8 mouse cellular contexts compared by ENCODE assay signal in genomic region chr8:78507979-78508718, GRCm38 (mm10). TPM values are rescaled to one million over a fixed set of nuclear protein-coding genes. Genes with fewer than 3 reads are reported as not detected.
DNase-seq lines count a peak whose midpoint lies in the region; ATAC-seq lines count a peak whose summit lies in the region.

No protein-coding gene starts in this region.

- under 1% methylated on average over 38 of the region's 38 CpGs for WGBS in embryonic facial prominence, embryonic 13.5 days
- under 1% methylated on average over 38 of the region's 38 CpGs for WGBS in heart, embryonic 13.5 days

- H3K9ac ChIP-seq in embryonic facial prominence, embryonic 13.5 days: peak overlapping the region; percentile 98
- peak overlapping the region; percentile 99 for H3K9ac ChIP-seq in heart, embryonic 13.5 days

- peak overlapping the region; percentile 85 for H3K4me2 ChIP-seq in embryonic facial prominence, embryonic 13.5 days
- peak overlapping the region; percentile 98 for H3K4me2 ChIP-seq in heart, embryonic 13.5 days

- H3K4me1 ChIP-seq in embryonic facial prominence, embryonic 13.5 days: peaks cover 14% of the 10 kb centered on the region
- peaks cover 17% of the 10 kb centered on the region for H3K4me1 ChIP-seq in heart, embryonic 13.5 days

- H3K36me3 ChIP-seq in embryonic facial prominence, embryonic 13.5 days: peaks cover 32% of the 10 kb centered on the region
- peaks cover 33% of the 10 kb centered on the region for H3K36me3 ChIP-seq in heart, embryonic 13.5 days

- DNase-seq in gastrocnemius, adult 18-20 months (ENCODE audit: low spot score): peak; percentile 30
- DNase-seq in gastrocnemius, postnatal 25 days: no peak
- DNase-seq in adrenal gland, adult 2 months: peak; percentile 83
- DNase-seq in left cerebral cortex, adult 9 months (ENCODE audit: low spot score in 2 of 2): peak; percentile 13 to 19
- peak; percentile 31 to 45 for DNase-seq in spleen, postnatal 14 days (ENCODE audit: low spot score in 2 of 2)

- no peaks in the 10 kb centered on the region for H3K27me3 ChIP-seq in embryonic facial prominence, embryonic 13.5 days
- no peaks in the 10 kb centered on the region for H3K27me3 ChIP-seq in heart, embryonic 13.5 days (replicated peaks)

- peaks cover 3% of the 10 kb centered on the region; the same call in 1 of the 2 replicates for H3K9me3 ChIP-seq in embryonic facial prominence, embryonic 13.5 days
- H3K9me3 ChIP-seq in heart, embryonic 13.5 days: no peaks in the 10 kb centered on the region

- H3K4me3 ChIP-seq in embryonic facial prominence, embryonic 13.5 days: peak overlapping the region; percentile 89
- H3K4me3 ChIP-seq in heart, embryonic 13.5 days: peak overlapping the region; percentile 86

- peak overlapping the region; percentile 98 for H3K27ac ChIP-seq in embryonic facial prominence, embryonic 13.5 days
- peak overlapping the region; percentile 96 for H3K27ac ChIP-seq in heart, embryonic 13.5 days (replicated peaks)

- ATAC-seq in embryonic facial prominence, embryonic 13.5 days (ENCODE audit: insufficient number of reproducible peaks, insufficient read depth, low FRiP score, low TSS enrichment, low read depth): no peak
- peak; percentile 20; the same call in 1 of the 2 replicates for ATAC-seq in heart, embryonic 13.5 days (ENCODE audit: extremely low read depth, insufficient number of reproducible peaks, low FRiP score, low TSS enrichment)
- peak; percentile 21 for ATAC-seq in megakaryocyte progenitor cell, adult 5-6 weeks (replicated peaks; ENCODE audit: poor library complexity)

RNA-seq across cellular contexts. Expression of gene Rbmxl1, which starts 0.5 kb away (rescaled TPM):
- 10 to 100 TPM; 11.1 to 12.0 TPM for total RNA-seq in gastrocnemius, adult 18-20 months (2021)
- total RNA-seq in gastrocnemius, postnatal 25 days (2021): 10 to 100 TPM in 1 of 2 experiments, 1 to 10 TPM in 1; 9.6 to 11.8 TPM
- 10 to 100 TPM; 48.0 to 49.1 TPM for total RNA-seq in adrenal gland, adult 2 months (2021)
- polyA plus RNA-seq in adrenal gland, adult 2 months (2012; rRNA removed): 5.8 and 6.7 TPM in 2 replicates
- 280 and 282 TPM in 2 replicates for polyA plus RNA-seq in embryonic facial prominence, embryonic 13.5 days (2015; fragmentation: Nextera tagmentation; extraction: Ambion mirVana)
- 140 and 151 TPM in 2 replicates for polyA plus RNA-seq in heart, embryonic 13.5 days (2015; fragmentation: Nextera tagmentation; extraction: Ambion mirVana)
- 223 and 249 TPM in 2 replicates for total RNA-seq in megakaryocyte progenitor cell, adult 5-6 weeks (2015)
- total RNA-seq in megakaryocyte progenitor cell, adult 5-6 weeks (2017): 185 and 207 TPM in 2 replicates

RNA-seq across cellular contexts. Expression of gene Slc10a7, which starts 1.0 kb away (rescaled TPM):
- total RNA-seq in gastrocnemius, adult 18-20 months (2021): 1 to 10 TPM; 5.2 to 5.8 TPM
- total RNA-seq in gastrocnemius, postnatal 25 days (2021): 1 to 10 TPM; 3.5 to 4.6 TPM
- 10 to 100 TPM; 19.0 to 23.2 TPM for total RNA-seq in adrenal gland, adult 2 months (2021)
- 5.5 and 6.6 TPM in 2 replicates for polyA plus RNA-seq in adrenal gland, adult 2 months (2012; rRNA removed)
- 17.6 and 21.7 TPM in 2 replicates for polyA plus RNA-seq in embryonic facial prominence, embryonic 13.5 days (2015; fragmentation: Nextera tagmentation; extraction: Ambion mirVana)
- polyA plus RNA-seq in heart, embryonic 13.5 days (2015; fragmentation: Nextera tagmentation; extraction: Ambion mirVana): 10.5 and 12.4 TPM in 2 replicates
- 28.3 and 28.4 TPM in 2 replicates for total RNA-seq in megakaryocyte progenitor cell, adult 5-6 weeks (2015)
- 19.9 and 22.7 TPM in 2 replicates for total RNA-seq in megakaryocyte progenitor cell, adult 5-6 weeks (2017)
